In genomic region chr16:25213250-25213649, GRCm38 (mm10) we compare ENCODE assay signal across 21 mouse cellular contexts.
DNase-seq lines count a peak whose midpoint lies in the region; ATAC-seq lines count a peak whose summit lies in the region.
"Had no signal": no experiment of that assay in that cellular context is flagged by ENCODE, and none has a peak within 500 bp of the region (broad histone marks: within the 10 kb centered on the region; RNA-seq: fewer than 3 reads in every experiment).

No protein-coding gene starts in this region.

- H3K9ac ChIP-seq in kidney, embryonic 14.5 days (ENCODE audit: low read depth, low read length), result no peak overlapping the region
- no peak overlapping the region for H3K9ac ChIP-seq in kidney, embryonic 15.5 days
- H3K9ac ChIP-seq in kidney, embryonic 16.5 days (replicated peaks; ENCODE audit: low read length), result no peak overlapping the region

- no peak for DNase-seq in kidney, postnatal 14 days
- no peak for DNase-seq in kidney, adult 18-20 months
- no peak for DNase-seq in kidney, adult 11 months
- DNase-seq: adrenal gland, adult 2 months; adrenal gland, adult 8-10 months; adrenal gland, postnatal 10 days; adrenal gland, postnatal 14 days; adrenal gland, postnatal 25 days; adrenal gland, postnatal 36 days; B cell, adult 2 months; cerebellum, adult 11 months; cerebellum, adult 11-12 months; cerebellum, adult 18-20 months had no signal

- no peak overlapping the region for H3K27ac ChIP-seq in kidney, embryonic 14.5 days (ENCODE audit: low read depth, low read length)
- H3K27ac ChIP-seq in kidney, embryonic 15.5 days, result no peak overlapping the region
- H3K27ac ChIP-seq in kidney, embryonic 16.5 days (ENCODE audit: low read length), result no peak overlapping the region

- 38% methylated on average over 2 of the region's 2 CpGs for WGBS in kidney, embryonic 14.5 days
- WGBS in kidney, embryonic 15.5 days, result 45% methylated on average over 2 of the region's 2 CpGs
- WGBS in kidney, embryonic 16.5 days, result 19% methylated on average over 2 of the region's 2 CpGs

- no peaks in the 10 kb centered on the region for H3K4me1 ChIP-seq in kidney, embryonic 14.5 days (ENCODE audit: control insufficient read depth, insufficient read depth, low read length)
- H3K4me1 ChIP-seq in kidney, embryonic 15.5 days, result no peaks in the 10 kb centered on the region
- H3K4me1 ChIP-seq in kidney, embryonic 16.5 days (ENCODE audit: insufficient read depth, low read length), result no peaks in the 10 kb centered on the region

- H3K27me3 ChIP-seq in kidney, embryonic 14.5 days (ENCODE audit: control insufficient read depth, insufficient read depth, low read length), result no peaks in the 10 kb centered on the region
- H3K27me3 ChIP-seq in kidney, embryonic 15.5 days, result no peaks in the 10 kb centered on the region
- H3K27me3 ChIP-seq in kidney, embryonic 16.5 days (ENCODE audit: insufficient read depth, low read length), result no peaks in the 10 kb centered on the region
- H3K27me3 ChIP-seq: CH12.LX had no signal

- no peak overlapping the region for H3K4me2 ChIP-seq in kidney, embryonic 14.5 days (replicated peaks; ENCODE audit: low read depth, low read length)
- H3K4me2 ChIP-seq in kidney, embryonic 15.5 days, result no peak overlapping the region
- H3K4me2 ChIP-seq in kidney, embryonic 16.5 days (replicated peaks; ENCODE audit: low read depth, low read length), result no peak overlapping the region

- H3K9me3 ChIP-seq in kidney, embryonic 14.5 days (ENCODE audit: control insufficient read depth, low read length), result no peaks in the 10 kb centered on the region
- H3K9me3 ChIP-seq in kidney, embryonic 15.5 days (replicated peaks), result no peaks in the 10 kb centered on the region
- H3K9me3 ChIP-seq in kidney, embryonic 16.5 days (ENCODE audit: low read length), result no peaks in the 10 kb centered on the region

- peak; percentile 52; the same call in 1 of the 2 replicates for ATAC-seq in kidney, embryonic 14.5 days (ENCODE audit: low FRiP score, low TSS enrichment)
- ATAC-seq in kidney, embryonic 15.5 days (replicated peaks; ENCODE audit: low FRiP score), result peak; percentile 52
- peak; percentile 35; the same call in 1 of the 2 replicates for ATAC-seq in kidney, embryonic 16.5 days (ENCODE audit: low FRiP score, low TSS enrichment)
- ATAC-seq: activated CD4-positive, CD25-positive, alpha-beta regulatory T cell, adult 4 months; CD4-positive, CD25-positive, alpha-beta regulatory T cell, adult 4 months; Patski had no signal

- H3K4me3 ChIP-seq in kidney, embryonic 14.5 days (ENCODE audit: low read length), result no peak overlapping the region
- H3K4me3 ChIP-seq in kidney, embryonic 15.5 days (replicated peaks), result no peak overlapping the region
- H3K4me3 ChIP-seq in kidney, embryonic 16.5 days (ENCODE audit: low read length), result no peak overlapping the region

- no peaks in the 10 kb centered on the region for H3K36me3 ChIP-seq in kidney, embryonic 14.5 days (ENCODE audit: control insufficient read depth, insufficient read depth, low read length)
- H3K36me3 ChIP-seq in kidney, embryonic 15.5 days, result no peaks in the 10 kb centered on the region
- H3K36me3 ChIP-seq in kidney, embryonic 16.5 days (ENCODE audit: insufficient read depth, low read length), result no peaks in the 10 kb centered on the region
- H3K36me3 ChIP-seq: G1E had no signal
